Mouse (Mus musculus) adrenal gland, adult 8-10 months (tissue): ENCODE results near the gene Ms4a6b. TPM values are rescaled to one million over a fixed set of nuclear protein-coding genes. Genes with fewer than 3 reads are reported as not detected.
"Not testable (repeated sequence)": the region's sequence is repeated elsewhere in the genome, so short reads cannot be mapped to it uniquely, and the experiment has no call there.

Experiments used
- DNase-seq: peaks from one replicate; pipeline ENCODE4 v3.0.0; 2022
- total RNA-seq, 4 experiments: library from RNA; stranded (reverse); gene quantifications; 2 replicates each; pipeline ENCODE4 v1.2.4; 2022

Gene Ms4a6b
- 10 to 100 TPM in 2 of 4 experiments, 1 to 10 TPM in 2; 6.8 to 11.0 (median 9.6) TPM for total RNA-seq

DNA sequence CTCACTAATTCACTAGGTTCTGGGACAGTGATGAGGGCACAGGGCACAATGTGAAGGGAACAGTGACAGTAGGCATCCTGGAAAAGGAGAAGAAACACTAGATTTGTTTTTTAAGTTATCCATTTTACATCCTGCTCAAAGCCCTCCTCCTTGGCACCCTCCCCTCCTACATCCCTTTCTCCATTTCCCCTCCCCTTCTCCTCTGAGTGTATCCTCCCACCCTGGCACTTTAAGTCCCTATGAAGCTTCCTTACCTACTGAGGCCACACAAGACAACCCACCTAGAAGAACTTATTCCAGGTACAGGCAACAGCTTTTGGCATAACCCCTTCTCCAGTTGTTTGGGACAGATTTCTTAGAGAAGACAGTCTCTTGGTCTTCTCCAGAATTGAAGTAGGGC lies at the start of gene Ms4a6b:
Gene Ms4a6b, plus strand, starts transcription at position 267 of the 400 bp plus-strand sequence.
- DNase-seq = no peak

DNA sequence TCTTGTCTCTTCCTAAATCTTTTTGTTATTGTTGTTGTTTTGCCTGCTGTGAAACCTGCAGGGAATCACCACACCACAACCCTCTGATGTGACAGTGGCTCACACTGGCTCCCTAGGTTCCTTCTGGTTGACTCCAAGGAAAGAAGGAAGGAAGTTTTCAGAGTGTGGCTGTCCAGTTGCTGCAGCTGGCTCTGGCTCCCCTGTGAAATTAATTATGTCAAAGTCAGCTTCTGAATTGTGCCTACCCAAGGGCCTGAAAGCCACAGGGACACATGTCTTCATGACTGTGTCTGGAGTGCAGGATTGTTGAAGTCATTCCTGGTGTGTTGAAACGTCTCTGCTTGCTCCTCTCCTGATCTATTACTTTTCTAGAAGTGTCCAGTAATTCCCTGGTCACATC lies 48.0 kb upstream of the Ms4a6b start:
- DNase-seq = not testable (repeated sequence)

DNA sequence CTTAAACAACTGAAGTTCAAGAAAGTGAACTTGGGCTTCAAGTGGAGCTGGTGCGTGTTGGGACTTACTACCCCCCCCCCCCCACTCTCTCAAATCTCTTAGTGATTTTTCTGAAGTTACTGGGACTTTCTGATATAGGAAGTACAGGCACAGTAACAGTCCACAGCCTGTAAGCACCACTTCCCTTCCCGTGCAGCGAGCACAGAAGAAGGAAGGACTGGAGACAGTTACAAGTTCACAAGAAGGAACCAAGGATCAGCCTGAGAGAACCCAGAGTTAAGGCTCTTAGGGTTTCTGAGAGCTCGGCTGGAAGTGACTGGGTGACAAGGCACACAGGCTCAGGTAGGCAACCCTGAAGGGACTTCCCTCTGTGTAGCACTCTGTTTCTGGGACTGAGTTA lies 47.1 kb upstream of the Ms4a6b start, which contains the start of gene Ms4a6c:
Gene Ms4a6c, plus strand, starts transcription at position 152 of the 400 bp plus-strand sequence.
- not testable (repeated sequence) for DNase-seq

DNA sequence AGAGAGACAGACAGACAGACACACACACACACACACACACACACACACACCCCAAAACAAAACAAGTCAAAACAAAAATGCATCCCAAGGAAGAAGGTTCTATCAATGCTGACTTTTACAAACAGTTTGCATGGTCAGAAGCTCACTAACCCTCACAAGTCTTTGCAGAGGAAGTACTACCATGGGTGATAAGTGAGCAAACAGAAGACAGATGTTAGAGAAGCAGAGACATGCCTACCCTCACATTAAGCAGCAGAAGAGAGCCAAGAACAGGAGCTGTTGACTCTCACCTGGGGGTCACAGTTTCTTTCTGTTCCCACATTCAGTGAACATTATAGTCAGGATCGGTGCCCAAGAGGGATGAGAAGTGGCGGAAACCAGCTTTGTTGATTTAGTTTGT lies 36.6 kb upstream of the Ms4a6b start:
- DNase-seq = no peak

DNA sequence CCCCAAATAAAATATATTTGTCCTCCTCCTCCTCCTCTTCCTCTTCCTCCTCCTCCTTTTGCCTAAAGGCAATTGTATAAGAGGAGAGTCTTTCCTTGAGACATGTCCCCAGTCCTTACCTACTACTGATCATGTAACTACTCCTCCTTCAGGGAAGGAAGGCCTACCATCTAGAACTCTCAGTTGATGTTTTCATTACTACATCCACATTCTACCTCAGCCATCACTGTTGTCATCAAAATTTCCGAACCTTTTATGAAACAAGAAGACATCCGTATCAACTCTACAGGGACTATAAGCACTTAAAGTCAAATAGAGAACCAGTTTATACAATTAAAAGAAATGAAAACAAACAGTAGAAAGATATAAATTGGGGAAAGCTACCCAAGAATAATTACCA lies 33.6 kb upstream of the Ms4a6b start:
- DNase-seq = no peak

DNA sequence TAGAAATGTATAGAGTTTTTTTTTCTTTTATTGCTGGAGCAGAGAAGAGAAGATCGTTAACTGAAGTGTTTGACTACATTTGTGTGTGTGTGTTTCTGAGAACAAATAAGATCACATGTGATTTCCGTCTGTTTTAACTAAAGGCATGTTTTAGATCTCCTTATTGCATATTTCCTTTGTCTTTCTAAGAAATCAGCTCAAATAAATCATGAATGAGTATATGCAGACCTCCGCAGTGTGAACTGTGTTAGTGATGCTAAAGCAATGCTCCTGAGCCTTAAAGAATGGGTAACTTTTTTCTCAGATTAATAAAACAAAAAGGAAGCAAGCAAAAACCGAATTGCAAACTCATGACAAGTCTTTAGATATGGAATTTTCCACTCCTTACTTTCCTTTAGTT lies 32.4 kb upstream of the Ms4a6b start:
- no peak for DNase-seq

DNA sequence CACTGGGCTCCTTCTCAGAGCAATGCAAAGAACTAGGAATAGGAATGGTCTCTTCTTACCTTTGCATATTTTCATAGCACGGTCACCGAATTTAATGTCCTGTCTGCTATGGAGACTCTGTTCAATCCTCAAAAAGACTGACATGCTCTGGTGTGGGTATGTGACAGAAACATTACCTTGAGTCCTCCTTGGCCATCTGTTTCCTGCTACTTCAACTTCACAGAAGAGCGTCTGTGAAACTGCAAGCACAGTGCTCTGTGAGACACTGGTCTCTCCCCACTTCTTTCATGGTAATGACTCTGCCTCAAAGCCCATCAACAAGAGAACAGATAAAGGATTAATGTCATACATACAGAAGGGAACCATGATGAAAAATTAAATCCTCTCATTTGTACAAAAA lies 31.9 kb upstream of the Ms4a6b start:
- no peak for DNase-seq

DNA sequence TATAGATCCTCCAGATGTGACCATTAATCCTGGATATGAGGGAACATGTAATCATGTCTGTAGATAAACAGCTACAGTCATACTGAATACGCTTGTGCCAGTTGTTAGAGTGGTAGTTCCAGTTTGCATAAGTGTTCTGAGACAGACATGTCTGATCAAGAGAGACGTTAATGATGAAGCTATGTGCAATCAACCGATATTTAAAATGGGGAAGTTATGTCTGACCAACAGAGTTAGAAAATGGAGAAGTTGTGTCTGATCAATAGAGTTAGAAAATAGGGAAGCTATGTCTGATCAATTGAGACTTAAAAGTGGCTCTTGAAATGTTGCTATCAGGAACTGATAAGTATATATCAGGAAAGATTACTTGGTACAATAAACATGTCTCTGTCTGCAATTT lies 31.0 kb upstream of the Ms4a6b start:
- DNase-seq = no peak

DNA sequence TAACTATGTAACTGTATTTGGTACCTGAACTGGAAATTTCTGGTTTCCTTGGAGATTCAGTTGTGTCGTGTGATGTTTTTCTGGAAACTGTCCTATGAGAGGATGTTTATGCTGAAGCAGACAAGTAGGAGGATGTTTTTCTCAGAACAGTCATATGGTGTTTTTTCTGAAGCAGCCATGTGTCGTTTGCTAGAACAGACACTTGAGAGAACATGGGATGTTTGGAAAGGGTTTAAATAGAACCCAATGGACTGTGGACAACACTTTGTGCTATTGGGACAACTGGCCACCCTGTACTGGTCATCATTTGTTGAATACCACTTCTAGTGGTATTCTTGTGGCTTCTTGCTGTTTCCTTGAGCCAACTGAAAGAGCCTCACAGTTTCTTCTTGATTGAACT lies 30.6 kb upstream of the Ms4a6b start, which contains the start of gene Gm8369:
Gene Gm8369, plus strand, starts transcription at position 193 of the 400 bp plus-strand sequence.
- no peak for DNase-seq

DNA sequence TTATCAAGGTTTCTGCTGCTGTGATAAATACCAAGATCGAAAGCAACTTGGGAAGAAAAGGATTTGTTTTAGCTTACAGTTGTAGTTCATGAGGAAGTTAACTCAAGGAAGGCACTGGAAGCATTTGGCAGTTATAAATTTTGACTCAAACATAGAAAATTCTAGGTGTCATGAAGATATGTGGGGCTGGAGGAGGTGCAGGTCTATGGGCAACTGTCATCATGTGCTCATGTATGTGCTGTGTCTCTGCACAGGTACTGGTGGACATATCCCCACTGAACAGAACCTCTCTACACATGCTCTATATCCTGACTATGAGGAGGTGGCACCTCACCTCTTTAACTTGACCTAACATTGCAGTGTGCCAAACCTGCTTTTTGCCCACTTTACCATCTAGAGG lies 29.7 kb upstream of the Ms4a6b start:
- no peak for DNase-seq

DNA sequence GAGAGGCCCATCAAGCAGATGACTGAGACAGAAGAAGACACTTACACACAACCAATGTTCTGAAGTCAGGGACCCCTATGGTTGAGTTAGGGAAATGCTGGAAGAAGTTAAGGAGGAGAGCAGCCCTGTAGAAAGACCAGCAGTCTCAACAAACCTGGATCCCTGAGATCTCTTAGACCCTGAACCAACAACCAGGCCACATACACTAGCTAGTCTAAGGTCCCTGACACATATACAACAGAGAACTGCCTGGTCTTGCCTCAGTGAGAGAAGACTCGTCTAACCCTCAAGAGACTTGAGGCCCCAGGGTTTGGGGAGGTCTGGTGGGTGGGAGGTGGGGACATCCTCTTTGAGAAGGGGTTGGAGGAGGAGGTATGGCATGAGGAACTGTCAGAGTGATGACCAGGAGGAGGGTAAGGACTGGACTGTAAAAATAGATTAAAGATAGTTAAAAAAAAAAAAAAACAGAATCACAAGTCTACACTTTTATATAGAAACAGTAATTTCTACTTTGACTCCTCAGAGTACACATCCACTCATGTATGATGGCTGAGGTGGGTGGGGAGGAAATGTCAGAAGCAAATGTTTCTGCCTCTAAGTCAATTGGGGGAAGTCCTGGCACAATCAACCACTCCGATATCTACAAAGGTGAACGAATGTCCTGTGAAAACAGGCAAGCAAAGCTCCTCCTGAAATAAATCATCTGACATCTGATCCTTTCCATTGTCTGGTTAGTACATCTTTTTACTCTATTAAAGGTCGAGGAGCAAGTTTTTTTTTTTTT lies 24.7 kb upstream of the Ms4a6b start:
- DNase-seq = no peak

DNA sequence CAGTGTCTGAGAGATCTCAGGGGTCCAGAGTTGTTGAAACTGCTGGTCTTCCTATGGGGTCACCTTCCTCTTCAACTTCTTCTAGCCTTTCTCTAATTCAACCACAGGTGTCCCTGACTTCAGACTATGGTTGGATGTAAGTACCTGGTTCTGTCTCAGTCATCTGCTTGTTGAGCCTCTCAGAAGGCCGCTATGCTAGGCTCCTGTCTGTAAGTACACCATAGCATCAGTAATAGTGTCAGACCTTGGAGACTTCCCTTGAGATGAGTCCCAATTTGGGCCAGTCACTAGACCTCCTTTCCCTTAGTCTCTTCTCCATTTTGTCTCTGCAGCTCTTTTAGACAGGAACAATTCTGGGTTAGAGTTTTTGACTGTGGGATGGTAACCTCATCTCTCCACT lies 23.6 kb upstream of the Ms4a6b start:
- no peak for DNase-seq

DNA sequence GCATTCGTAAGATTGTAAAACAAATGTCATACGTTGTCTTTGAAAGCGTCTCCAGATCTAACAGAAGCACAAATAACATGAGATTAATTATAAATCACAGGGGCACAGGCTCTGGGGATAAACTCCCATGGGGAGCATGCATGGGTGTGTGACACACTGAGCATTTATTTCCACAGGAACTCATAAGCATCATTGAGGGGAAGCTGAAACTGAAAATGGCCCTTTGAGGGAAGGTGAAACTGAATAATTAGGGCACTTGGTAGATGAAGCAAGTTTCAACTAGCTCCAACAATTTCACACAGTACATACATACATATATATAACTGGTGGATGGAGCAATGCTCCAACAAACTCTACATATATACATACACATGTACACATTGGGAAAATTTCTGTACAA lies 21.8 kb upstream of the Ms4a6b start:
- no peak for DNase-seq

DNA sequence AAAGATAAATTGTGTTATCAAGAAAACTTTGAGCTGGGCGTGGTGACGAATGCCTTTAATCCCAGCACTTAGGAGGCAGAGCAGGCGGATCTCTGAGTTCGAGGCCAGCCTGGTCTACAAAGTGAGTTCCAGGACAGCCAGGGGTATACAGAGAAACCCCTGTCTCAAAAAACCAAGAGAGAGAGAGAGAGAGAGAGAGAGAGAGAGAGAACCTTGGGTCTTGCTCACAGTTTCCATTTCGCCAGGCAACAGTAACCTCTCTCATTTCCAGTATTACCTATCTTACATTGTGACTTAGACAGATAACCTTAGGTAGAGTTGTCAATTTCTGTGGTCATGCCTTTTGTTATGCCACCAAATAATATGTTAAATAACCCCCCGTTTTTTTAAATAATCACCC lies 20.0 kb upstream of the Ms4a6b start:
- no peak for DNase-seq

DNA sequence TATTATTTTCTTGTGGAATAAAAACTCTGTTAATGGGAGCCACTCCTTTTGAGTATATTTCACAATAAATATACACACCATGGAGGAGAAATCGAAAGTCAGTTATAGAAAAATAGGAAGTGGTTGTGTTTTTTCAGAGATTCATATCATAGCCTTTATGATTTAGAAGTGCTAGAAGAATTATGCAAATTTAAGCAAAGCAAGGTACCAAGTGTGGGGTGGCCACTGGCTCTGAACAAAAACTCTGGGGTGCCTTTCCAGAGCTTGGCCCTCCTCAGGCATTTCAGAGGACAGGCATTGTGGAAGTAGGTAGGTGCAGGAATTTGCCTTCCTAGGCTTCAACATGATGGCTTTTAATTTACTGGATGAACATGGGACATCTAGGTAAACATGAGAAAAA lies 19.0 kb upstream of the Ms4a6b start:
- DNase-seq = not testable (repeated sequence)

DNA sequence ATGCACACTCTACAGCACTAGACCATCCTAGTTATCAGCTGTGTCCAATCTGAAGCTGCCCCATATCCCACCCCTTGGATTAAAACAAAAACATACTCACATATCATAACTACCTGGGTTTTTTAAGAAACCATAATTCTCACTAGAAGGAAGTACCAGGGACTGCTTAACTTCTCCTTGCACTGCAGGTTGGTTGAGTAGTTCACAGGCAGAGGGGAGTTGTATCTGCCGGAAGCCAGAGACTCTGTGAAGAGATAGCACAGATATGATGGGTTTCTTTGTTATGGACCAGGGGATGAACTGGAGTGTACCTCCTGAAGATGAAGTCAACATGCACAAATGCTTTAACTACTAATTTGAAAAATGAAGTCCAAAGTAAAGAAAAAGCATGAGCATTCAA lies 15.5 kb upstream of the Ms4a6b start:
- no peak for DNase-seq

DNA sequence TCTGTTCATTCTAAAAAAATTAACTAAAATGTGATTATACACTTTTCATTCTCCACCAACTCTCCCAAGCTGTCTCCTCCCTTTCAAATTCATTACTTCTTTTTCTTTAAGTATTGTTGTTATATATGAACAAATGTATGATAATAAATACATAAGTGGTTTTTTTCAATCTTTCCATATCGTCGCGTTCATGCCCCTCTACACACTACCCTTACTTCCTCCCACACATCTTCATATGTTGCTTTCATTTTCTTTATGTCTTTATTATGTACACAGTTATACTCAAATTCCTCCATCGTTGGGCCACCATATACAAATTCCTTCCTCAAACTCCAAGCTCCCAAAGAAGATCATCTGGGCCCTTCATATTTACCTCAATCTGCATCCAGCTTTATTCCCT lies 15.0 kb upstream of the Ms4a6b start:
- no peak for DNase-seq

DNA sequence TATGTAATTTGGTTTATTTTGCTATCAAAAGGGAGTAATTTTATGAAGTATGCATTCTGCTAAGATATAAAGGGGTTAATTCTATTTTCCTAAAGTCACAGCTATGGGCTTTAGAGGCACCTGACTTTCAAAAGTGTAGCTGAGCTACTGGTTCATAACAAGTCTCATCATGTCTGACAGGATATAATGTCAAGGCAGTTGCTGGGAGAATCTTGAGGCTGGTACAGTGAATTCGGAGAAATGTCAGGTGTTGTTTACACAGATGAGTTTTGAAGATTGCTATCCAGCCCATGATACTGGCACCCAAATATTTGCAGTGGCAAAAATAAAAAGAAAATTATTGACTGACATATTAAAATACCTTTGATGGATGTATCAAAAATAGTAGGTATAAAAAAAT lies 11.5 kb upstream of the Ms4a6b start:
- no peak for DNase-seq

DNA sequence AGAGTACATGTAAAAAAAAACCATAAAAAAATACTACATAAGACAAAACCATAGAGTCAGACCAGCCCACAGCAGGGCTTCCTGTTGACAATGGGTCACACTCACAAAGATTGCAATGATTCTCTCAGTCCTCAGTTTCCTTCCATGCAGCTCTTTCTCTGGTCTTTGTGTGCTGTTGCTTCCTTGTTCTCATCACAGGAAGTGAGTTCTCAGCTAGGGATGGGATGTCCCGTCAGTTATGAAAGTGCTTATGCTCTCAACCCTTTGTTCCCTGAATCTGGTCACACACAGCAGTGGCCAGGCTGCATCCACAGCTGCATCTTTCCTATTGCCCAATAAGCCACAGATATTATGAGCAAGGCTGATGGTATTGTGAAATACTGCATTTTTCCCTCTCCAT lies 2.9 kb upstream of the Ms4a6b start:
- no peak for DNase-seq

DNA sequence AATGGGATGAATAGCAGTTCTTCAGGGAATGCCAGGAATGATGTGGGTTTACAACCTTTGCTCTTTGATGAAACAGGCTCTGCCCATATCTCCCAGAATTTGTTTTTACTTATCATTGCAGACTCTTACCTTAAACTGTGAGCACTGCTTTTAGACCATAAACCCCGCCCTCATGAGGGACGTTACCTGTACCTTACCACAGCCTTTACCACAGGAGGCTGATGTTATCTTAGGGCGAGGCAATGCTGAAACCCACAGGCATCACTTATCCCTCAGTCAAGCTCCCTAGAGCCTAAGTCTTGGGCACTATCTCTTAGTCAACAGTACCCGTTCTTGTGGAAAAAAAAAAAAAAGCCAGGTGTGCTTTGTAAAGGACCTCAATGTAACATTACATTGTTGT lies 533 bp downstream of the Ms4a6b start:
- no peak for DNase-seq

DNA sequence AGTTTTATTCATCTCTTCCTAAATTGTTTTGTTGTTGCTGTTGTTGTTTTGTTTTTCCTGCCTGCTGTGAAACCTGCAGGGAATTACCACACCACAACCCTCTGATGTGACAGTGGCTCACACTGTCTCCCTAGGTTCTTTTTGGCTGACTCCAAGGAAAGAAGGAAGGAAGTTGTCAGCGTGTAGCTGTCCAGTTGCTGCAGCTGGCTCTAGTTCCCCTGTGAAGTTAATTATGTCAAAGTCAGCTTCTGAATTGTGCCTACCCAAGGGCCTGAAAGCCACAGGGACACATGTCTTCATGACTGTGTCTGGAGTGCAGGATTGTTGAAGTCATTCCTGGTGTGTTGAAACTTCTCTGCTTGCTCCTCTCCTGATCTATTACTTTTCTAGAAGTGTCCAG lies 1.1 kb downstream of the Ms4a6b start:
- DNase-seq = not testable (repeated sequence)

DNA sequence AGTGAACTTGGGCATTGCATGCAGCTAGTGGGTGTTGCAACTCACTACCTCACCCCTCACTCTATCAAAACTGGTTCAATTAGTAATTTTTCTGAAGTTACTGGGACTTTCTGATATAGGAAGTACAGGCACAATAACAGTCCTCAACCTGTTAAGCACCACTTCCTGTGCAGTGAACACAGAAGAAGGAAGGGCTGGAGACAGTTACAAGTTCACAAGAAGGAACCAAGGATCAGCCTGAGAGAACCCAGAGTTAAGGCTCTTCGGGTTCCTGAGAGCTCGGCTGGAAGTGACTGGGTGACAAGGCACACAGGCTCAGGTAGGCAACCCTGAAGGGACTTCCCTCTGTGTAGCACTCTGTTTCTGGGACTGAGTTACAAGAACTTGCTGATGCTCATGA lies 2.0 kb downstream of the Ms4a6b start:
- DNase-seq = not testable (repeated sequence)

DNA sequence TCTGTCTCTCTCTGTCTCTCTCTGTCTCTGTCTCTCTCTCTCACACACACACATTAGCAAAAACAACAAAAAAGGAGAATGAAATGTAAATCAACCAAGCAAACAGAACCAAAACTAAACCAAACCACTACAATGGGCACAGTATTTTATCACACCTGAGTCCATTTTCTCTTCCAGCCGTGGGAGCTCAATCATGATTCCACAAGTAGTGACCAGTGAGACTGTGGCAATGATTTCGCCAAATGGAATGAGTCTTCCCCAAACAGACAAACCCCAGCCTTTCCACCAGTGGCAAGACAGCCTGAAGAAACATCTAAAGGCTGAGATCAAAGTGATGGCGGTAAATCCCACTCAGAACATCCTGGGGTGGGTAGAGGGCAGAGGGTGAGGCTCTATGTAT lies 3.8 kb downstream of the Ms4a6b start:
- no peak for DNase-seq

DNA sequence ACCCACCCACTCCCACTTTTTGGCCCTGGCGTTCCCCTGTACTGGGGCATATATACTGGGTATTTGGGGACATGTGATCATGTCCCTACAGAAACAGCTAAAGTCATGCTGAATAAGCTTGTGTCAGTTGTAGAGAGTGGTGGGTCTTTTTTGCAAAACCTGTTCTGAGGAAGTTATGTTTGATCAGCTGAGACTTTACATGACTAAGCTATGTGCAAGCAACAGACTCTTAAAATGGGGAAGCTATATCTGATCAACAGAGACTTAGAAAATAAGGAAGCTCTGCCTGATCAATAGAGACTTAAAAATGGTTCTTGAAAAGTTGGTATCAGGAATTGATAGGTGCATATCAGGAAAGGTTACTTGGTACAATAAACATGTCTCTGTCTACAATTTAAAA lies 17.1 kb downstream of the Ms4a6b start:
- DNase-seq = no peak
